Mouse (Mus musculus) heart, adult 18-20 months (tissue): ENCODE results near the gene Cfl2. TPM values are rescaled to one million over a fixed set of nuclear protein-coding genes. Genes with fewer than 3 reads are reported as not detected.
"Not testable (repeated sequence)": the region's sequence is repeated elsewhere in the genome, so short reads cannot be mapped to it uniquely, and the experiment has no call there.

Source experiments
- DNase-seq, 2 experiments: peaks; one replicate each; pipeline ENCODE4 v3.0.0; 2021 to 2022; ENCODE audit warnings: mixed read lengths in 1 of 2
- total RNA-seq, 2 experiments: library from RNA; stranded (reverse); gene quantifications; 2 replicates each; pipeline ENCODE4 v1.2.3; 2021

The Cfl2 gene
- total RNA-seq, 2 experiments from 2014 or later, result 393 to 400 TPM

GRCm38 (mm10) chr12:54831927-54832326, 30.8 kb downstream of the Cfl2 start:
- not testable (repeated sequence) for DNase-seq

GRCm38 (mm10) chr12:54830574-54830973, 32.1 kb downstream of the Cfl2 start:
- DNase-seq, result peak; percentile 80 to 89

GRCm38 (mm10) chr12:54829876-54830275, 32.8 kb downstream of the Cfl2 start:
- DNase-seq, result no peak

GRCm38 (mm10) chr12:54828043-54828442, 34.6 kb downstream of the Cfl2 start:
- no peak for DNase-seq

- DNase-seq, result no peak
Measured at GRCm38 (mm10) chr12:54825202-54825601, 37.5 kb downstream of the Cfl2 start.

GRCm38 (mm10) chr12:54822836-54823426, 39.7 kb downstream of the Cfl2 start:
- peak; percentile 29 to 55 for DNase-seq

- DNase-seq, result peak in 1 of 2 experiments; percentile 9
Measured at GRCm38 (mm10) chr12:54820684-54821161, 42.0 kb downstream of the Cfl2 start.

GRCm38 (mm10) chr12:54819181-54819935, 43.3 kb downstream of the Cfl2 start:
- DNase-seq, result no peak

- no peak for DNase-seq
Measured at GRCm38 (mm10) chr12:54810142-54810541, 52.5 kb downstream of the Cfl2 start.

Other genes starting within 250 kb of the Cfl2 start
- 10 to 100 TPM; 32.0 to 32.6 TPM for gene Sptssa, start 206.3 kb downstream of the Cfl2 start, total RNA-seq
- 10 to 100 TPM; 25.1 to 27.3 TPM for gene Eapp, start 167.0 kb downstream of the Cfl2 start, total RNA-seq
- 10 to 100 TPM; 32.2 to 32.6 TPM for gene Snx6, start 67.2 kb downstream of the Cfl2 start, total RNA-seq
- gene Gm20403, start 123.7 kb upstream of the Cfl2 start, total RNA-seq, result not detected
- gene Baz1a, start 151.5 kb upstream of the Cfl2 start, total RNA-seq, result 10 to 100 TPM in 1 of 2 experiments, 1 to 10 TPM in 1; 5.8 to 10.2 TPM
- 10 to 100 TPM in 1 of 2 experiments, 1 to 10 TPM in 1; 7.8 to 10.4 TPM for gene 2700097O09Rik, start 217.2 kb upstream of the Cfl2 start, total RNA-seq
- gene Srp54a, start 217.4 kb upstream of the Cfl2 start, total RNA-seq, result 100 to 1,000 TPM in 1 of 2 experiments, 10 to 100 TPM in 1; 90.2 to 109 TPM